Mouse (Mus musculus): ENCODE data around the gene Rsrc1. TPM values are rescaled to one million over a fixed set of nuclear protein-coding genes. Genes with fewer than 3 reads are reported as not detected.
"Not testable (repeated sequence)": the region's sequence is repeated elsewhere in the genome, so short reads cannot be mapped to it uniquely, and the experiment has no call there.

Rsrc1 gene
- polyA plus RNA-seq, 1 experiment, result 19.6 TPM

- TF ChIP-seq CTCF (IDR thresholded peaks at IDR 0.05; ENCODE audit: control insufficient read depth, insufficient read depth, low read length) (no peak), POLR2A (IDR thresholded peaks at IDR 0.05; ENCODE audit: borderline replicate concordance, control insufficient read depth, low read depth, low read length) (no peak)
- Histone ChIP-seq H3K4me3 (replicated peaks; ENCODE audit: control insufficient read depth, low read depth, low read length) (no peak overlapping the region), H3K4me1 (ENCODE audit: control insufficient read depth, insufficient read depth, low read length) (no peaks in the 10 kb centered on the region), H3K27ac (ENCODE audit: control insufficient read depth, insufficient read depth, low read depth, low read length, poor library complexity) (no peak overlapping the region)
- 68% methylated on average over 3 of the region's 3 CpGs for WGBS
These were observed 151.3 kb downstream of the Rsrc1 start for GRCm38 (mm10) chr3:67132521-67132920.

- no peaks in the 10 kb centered on the region for H3K4me1 ChIP-seq (ENCODE audit: control insufficient read depth, insufficient read depth, low read length)
- WGBS, result 88% methylated on average over 2 of the region's 2 CpGs
- TF ChIP-seq POLR2A (IDR thresholded peaks at IDR 0.05; ENCODE audit: borderline replicate concordance, control insufficient read depth, low read depth, low read length) (no peak), CTCF (IDR thresholded peaks at IDR 0.05; ENCODE audit: control insufficient read depth, insufficient read depth, low read length) (no peak)
- no peak overlapping the region for H3K27ac ChIP-seq (ENCODE audit: control insufficient read depth, insufficient read depth, low read depth, low read length, poor library complexity)
- H3K4me3 ChIP-seq (replicated peaks; ENCODE audit: control insufficient read depth, low read depth, low read length), result no peak overlapping the region
These were observed 154.7 kb downstream of the Rsrc1 start for GRCm38 (mm10) chr3:67135749-67136375.

- TF ChIP-seq CTCF (IDR thresholded peaks at IDR 0.05; ENCODE audit: control insufficient read depth, insufficient read depth, low read length), result no peak
- TF ChIP-seq POLR2A (IDR thresholded peaks at IDR 0.05; ENCODE audit: borderline replicate concordance, control insufficient read depth, low read depth, low read length), result no peak
These were observed 163.8 kb downstream of the Rsrc1 start for GRCm38 (mm10) chr3:67144952-67145351.

GRCm38 (mm10) chr3:67146280-67146679, 165.1 kb downstream of the Rsrc1 start:
- no peaks in the 10 kb centered on the region; the same call in 1 of the 2 replicates for H3K4me1 ChIP-seq (ENCODE audit: control insufficient read depth, insufficient read depth, low read length)
- no peak for TF ChIP-seq CTCF (IDR thresholded peaks at IDR 0.05; ENCODE audit: control insufficient read depth, insufficient read depth, low read length)
- TF ChIP-seq POLR2A (IDR thresholded peaks at IDR 0.05; ENCODE audit: borderline replicate concordance, control insufficient read depth, low read depth, low read length), result no peak
- H3K4me3 ChIP-seq (replicated peaks; ENCODE audit: control insufficient read depth, low read depth, low read length), result no peak overlapping the region
- 95% methylated on average over 1 of the region's 1 CpGs for WGBS
- H3K27ac ChIP-seq (ENCODE audit: control insufficient read depth, insufficient read depth, low read depth, low read length, poor library complexity), result no peak overlapping the region

More at GRCm38 (mm10) chr3:67144952-67145351, 163.8 kb downstream of the Rsrc1 start:
- H3K4me1 ChIP-seq (ENCODE audit: control insufficient read depth, insufficient read depth, low read length), result no peaks in the 10 kb centered on the region; the same call in 1 of the 2 replicates
- no peak overlapping the region for H3K4me3 ChIP-seq (replicated peaks; ENCODE audit: control insufficient read depth, low read depth, low read length)
- no peak overlapping the region for H3K27ac ChIP-seq (ENCODE audit: control insufficient read depth, insufficient read depth, low read depth, low read length, poor library complexity)
- WGBS, result 57% methylated on average over 2 of the region's 2 CpGs

GRCm38 (mm10) chr3:67147246-67147645, 166.1 kb downstream of the Rsrc1 start:
- no peaks in the 10 kb centered on the region; the same call in 1 of the 2 replicates for H3K4me1 ChIP-seq (ENCODE audit: control insufficient read depth, insufficient read depth, low read length)
- TF ChIP-seq CTCF (IDR thresholded peaks at IDR 0.05; ENCODE audit: control insufficient read depth, insufficient read depth, low read length) (no peak), POLR2A (IDR thresholded peaks at IDR 0.05; ENCODE audit: borderline replicate concordance, control insufficient read depth, low read depth, low read length) (no peak)
- 93% methylated on average over 3 of the region's 3 CpGs for WGBS
- H3K27ac ChIP-seq (ENCODE audit: control insufficient read depth, insufficient read depth, low read depth, low read length, poor library complexity), result no peak overlapping the region
- no peak overlapping the region for H3K4me3 ChIP-seq (replicated peaks; ENCODE audit: control insufficient read depth, low read depth, low read length)

GRCm38 (mm10) chr3:67197179-67197578, 216.0 kb downstream of the Rsrc1 start:
- TF ChIP-seq POLR2A (IDR thresholded peaks at IDR 0.05; ENCODE audit: borderline replicate concordance, control insufficient read depth, low read depth, low read length), result no peak
- no peak for TF ChIP-seq CTCF (IDR thresholded peaks at IDR 0.05; ENCODE audit: control insufficient read depth, insufficient read depth, low read length)
- Histone ChIP-seq H3K4me3 (replicated peaks; ENCODE audit: control insufficient read depth, low read depth, low read length) (no peak overlapping the region), H3K4me1 (ENCODE audit: control insufficient read depth, insufficient read depth, low read length) (no peaks in the 10 kb centered on the region), H3K27ac (ENCODE audit: control insufficient read depth, insufficient read depth, low read depth, low read length, poor library complexity) (no peak overlapping the region)
- WGBS, result 48% methylated on average over 3 of the region's 3 CpGs

GRCm38 (mm10) chr3:67213047-67213457, 231.9 kb downstream of the Rsrc1 start:
- Histone ChIP-seq H3K4me1 (ENCODE audit: control insufficient read depth, insufficient read depth, low read length) (no peaks in the 10 kb centered on the region), H3K4me3 (replicated peaks; ENCODE audit: control insufficient read depth, low read depth, low read length) (no peak overlapping the region), H3K27ac (ENCODE audit: control insufficient read depth, insufficient read depth, low read depth, low read length, poor library complexity) (no peak overlapping the region)
- no peak for TF ChIP-seq POLR2A (IDR thresholded peaks at IDR 0.05; ENCODE audit: borderline replicate concordance, control insufficient read depth, low read depth, low read length)
- no peak for TF ChIP-seq CTCF (IDR thresholded peaks at IDR 0.05; ENCODE audit: control insufficient read depth, insufficient read depth, low read length)
- 87% methylated on average over 1 of the region's 1 CpGs for WGBS

- Histone ChIP-seq H3K27ac (ENCODE audit: control insufficient read depth, insufficient read depth, low read depth, low read length, poor library complexity) (no peak overlapping the region), H3K4me3 (replicated peaks; ENCODE audit: control insufficient read depth, low read depth, low read length) (no peak overlapping the region), H3K4me1 (ENCODE audit: control insufficient read depth, insufficient read depth, low read length) (no peaks in the 10 kb centered on the region)
- TF ChIP-seq POLR2A (IDR thresholded peaks at IDR 0.05; ENCODE audit: borderline replicate concordance, control insufficient read depth, low read depth, low read length) (no peak), CTCF (IDR thresholded peaks at IDR 0.05; ENCODE audit: control insufficient read depth, insufficient read depth, low read length) (no peak)
- WGBS, result 75% methylated on average over 3 of the region's 3 CpGs
These were observed 251.5 kb downstream of the Rsrc1 start for GRCm38 (mm10) chr3:67232617-67233241.

- WGBS, result 84% methylated on average over 10 of the region's 10 CpGs
- H3K4me3 ChIP-seq (replicated peaks; ENCODE audit: control insufficient read depth, low read depth, low read length); H3K27ac ChIP-seq (ENCODE audit: control insufficient read depth, insufficient read depth, low read depth, low read length, poor library complexity); H3K4me1 ChIP-seq (ENCODE audit: control insufficient read depth, insufficient read depth, low read length): not testable (repeated sequence)
These were observed 261.3 kb downstream of the Rsrc1 start for GRCm38 (mm10) chr3:67242451-67242850.

Data from bone marrow, adult 2 months (tissue).